Mouse (Mus musculus): ENCODE results near the gene Rnf214. TPM values are rescaled to one million over a fixed set of nuclear protein-coding genes. Genes with fewer than 3 reads are reported as not detected.

Rnf214 gene
- polyA plus RNA-seq, 2 experiments = 6.3 to 12.0 TPM

DNA sequence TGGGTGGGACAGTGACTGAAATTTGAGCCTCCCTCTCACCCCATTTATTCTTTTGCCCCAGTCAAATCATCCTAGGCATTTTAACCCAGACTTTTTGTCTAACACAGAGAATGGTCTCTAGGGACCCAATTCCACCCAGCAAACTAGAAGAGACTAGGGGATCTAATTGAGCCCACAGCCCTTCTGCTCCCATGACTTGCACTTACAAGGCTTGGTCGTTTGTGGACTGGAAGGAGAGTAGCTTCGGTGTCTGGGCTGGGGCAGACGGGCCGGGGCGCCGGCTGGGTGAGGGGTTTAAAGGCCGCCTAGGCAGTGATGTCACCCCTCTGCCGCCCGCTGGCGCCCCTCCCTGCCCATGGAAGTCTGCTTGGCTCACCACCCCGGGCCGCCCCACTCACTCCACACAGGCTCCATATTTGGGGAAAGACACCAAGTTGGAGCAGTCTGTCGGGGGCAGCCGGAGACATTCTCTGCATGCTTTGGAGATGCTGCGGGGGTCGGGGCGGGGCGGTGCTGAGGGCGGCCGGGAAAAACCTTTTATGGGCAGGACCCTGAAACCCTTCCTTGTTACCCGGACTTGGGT lies 29.0 kb upstream of the Rnf214 start, which contains the start of gene Tagln:
Gene Tagln, minus strand, starts transcription at position 431 of the 583 bp plus-strand sequence.
- Histone ChIP-seq H3K4me1 (replicated peaks; ENCODE audit: control insufficient read depth in 2 of 2, insufficient read depth in 2 of 2, low read length in 1 of 2) (peaks cover 0 to 10% of the 10 kb centered on the region in 2 experiments; a peak in 2 of 4 replicates), H3K9me3 (ENCODE audit: control insufficient read depth, low read length) (no peaks in the 10 kb centered on the region), H3K36me3 (replicated peaks; ENCODE audit: control insufficient read depth, insufficient read depth, low read depth) (peaks cover 2% of the 10 kb centered on the region; the same call in 1 of the 2 replicates), H3K9ac (replicated peaks) (no peak within 1 kb of the TSS), H3K4me3 (ENCODE audit: insufficient read depth in 1 of 2, low read depth in 2 of 2, low read length in 2 of 2) (no peak within 1 kb of the TSS), H3K27ac (no peak within 1 kb of the TSS), H3K27me3 (ENCODE audit: control insufficient read depth, insufficient read depth, low read length) (peaks cover 7% of the 10 kb centered on the region), H3K4me2 (ENCODE audit: low read depth) (no peak within 1 kb of the TSS)
- 16% methylated on average over 20 of the region's 21 CpGs for WGBS (ENCODE audit: insufficient replicate concordance)
- TF ChIP-seq CTCF (IDR thresholded peaks at IDR 0.05; ENCODE audit: low read depth) = no peak
- TF ChIP-seq EP300 (IDR thresholded peaks at IDR 0.05; ENCODE audit: low read depth) = no peak
- no peak for DNase-seq (ENCODE audit: low read depth in 3 of 3, low spot score in 3 of 3)
- no peak for ATAC-seq (ENCODE audit: insufficient read depth)

DNA sequence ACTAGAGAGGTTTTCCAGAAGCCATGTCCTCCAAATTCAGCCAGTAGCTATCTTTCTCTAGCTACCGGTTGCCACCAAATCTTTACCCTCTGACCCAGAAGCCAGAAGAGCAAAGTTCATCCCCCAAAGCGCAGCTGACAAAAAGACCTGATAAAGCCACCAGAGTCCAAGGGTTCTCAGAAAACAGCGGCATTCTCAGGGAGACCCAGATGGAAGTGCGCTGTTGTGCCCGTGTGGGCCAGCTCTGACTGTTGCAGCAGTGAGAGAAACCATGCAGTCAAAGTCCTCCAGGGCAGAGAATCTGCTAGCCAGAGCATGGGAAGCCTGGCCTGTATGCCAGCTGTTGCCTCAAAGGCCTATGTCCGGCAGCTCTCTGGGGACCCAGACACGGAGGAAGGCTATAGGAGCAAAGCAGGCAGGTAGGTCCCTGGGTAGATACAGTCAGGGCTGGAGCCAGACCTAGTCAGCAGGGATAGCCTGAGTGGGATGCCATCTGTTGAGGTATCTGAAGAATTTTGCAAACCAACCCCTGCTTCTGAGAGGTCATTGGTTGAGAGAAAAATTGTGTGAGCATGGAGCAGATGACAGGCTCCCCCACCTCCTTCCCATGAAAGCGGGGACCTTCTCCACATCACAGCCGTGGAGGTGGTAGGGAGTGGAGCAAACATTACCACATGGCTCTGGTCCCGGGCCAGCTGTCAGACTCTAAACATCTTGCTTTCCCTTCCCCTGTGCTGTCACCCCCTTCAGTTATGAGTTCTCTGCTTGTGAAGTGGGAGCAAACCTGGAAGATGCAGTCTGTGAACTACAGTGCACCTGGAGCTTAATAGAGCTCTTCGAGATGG lies 26.1 kb upstream of the Rnf214 start:
- no peak overlapping the region for H3K27ac ChIP-seq
- no peak overlapping the region for H3K4me3 ChIP-seq (ENCODE audit: insufficient read depth in 1 of 2, low read depth in 2 of 2, low read length in 2 of 2)
- peaks cover 7% of the 10 kb centered on the region for H3K27me3 ChIP-seq (ENCODE audit: control insufficient read depth, insufficient read depth, low read length)
- no peaks in the 10 kb centered on the region for H3K9me3 ChIP-seq (ENCODE audit: control insufficient read depth, low read length)
- ATAC-seq (ENCODE audit: insufficient read depth) (no peak), DNase-seq (ENCODE audit: low read depth in 3 of 3, low spot score in 3 of 3) (no peak)
- no peak for TF ChIP-seq CTCF (IDR thresholded peaks at IDR 0.05; ENCODE audit: low read depth)
- TF ChIP-seq EP300 (IDR thresholded peaks at IDR 0.05; ENCODE audit: low read depth) = no peak
- no peak overlapping the region for H3K9ac ChIP-seq (replicated peaks)
- peaks cover 0 to 10% of the 10 kb centered on the region in 2 experiments; a peak in 2 of 4 replicates for H3K4me1 ChIP-seq (replicated peaks; ENCODE audit: control insufficient read depth in 2 of 2, insufficient read depth in 2 of 2, low read length in 1 of 2)
- peak overlapping the region; percentile 27; the same call in 1 of the 2 replicates for H3K4me2 ChIP-seq (ENCODE audit: low read depth)
- 65% methylated on average over 11 of the region's 11 CpGs for WGBS (ENCODE audit: insufficient replicate concordance)
- H3K36me3 ChIP-seq (replicated peaks; ENCODE audit: control insufficient read depth, insufficient read depth, low read depth) = peaks cover 9% of the 10 kb centered on the region

DNA sequence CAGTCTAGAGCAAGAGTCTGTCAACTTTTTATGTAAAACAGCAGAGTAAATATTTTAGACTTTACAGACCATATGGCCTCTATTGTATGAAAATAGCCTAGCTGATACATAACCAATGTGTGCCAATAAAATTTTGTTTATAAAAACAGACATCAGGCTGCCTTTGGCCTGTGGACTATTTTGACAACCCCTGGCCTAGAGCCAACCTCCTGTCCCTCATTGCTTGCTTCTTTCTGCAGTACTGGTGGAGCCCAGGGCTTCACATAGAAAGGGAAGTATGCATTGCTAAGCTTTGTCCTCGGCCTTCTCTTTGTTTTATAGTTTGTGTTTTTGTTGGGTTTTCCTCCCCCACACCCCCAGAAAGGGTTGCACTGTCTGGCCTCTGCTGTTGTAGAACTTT lies 25.2 kb upstream of the Rnf214 start:
- peaks cover 0 to 10% of the 10 kb centered on the region in 2 experiments; a peak in 2 of 4 replicates for H3K4me1 ChIP-seq (replicated peaks; ENCODE audit: control insufficient read depth in 2 of 2, insufficient read depth in 2 of 2, low read length in 1 of 2)
- TF ChIP-seq EP300 (IDR thresholded peaks at IDR 0.05; ENCODE audit: low read depth) = no peak
- no peak for TF ChIP-seq CTCF (IDR thresholded peaks at IDR 0.05; ENCODE audit: low read depth)
- DNase-seq (ENCODE audit: low read depth in 3 of 3, low spot score in 3 of 3) (no peak), ATAC-seq (ENCODE audit: insufficient read depth) (no peak)
- no peak overlapping the region; the same call in 1 of the 2 replicates for H3K27ac ChIP-seq
- WGBS (ENCODE audit: insufficient replicate concordance) = 40% methylated on average over 1 of the region's 1 CpGs
- H3K36me3 ChIP-seq (replicated peaks; ENCODE audit: control insufficient read depth, insufficient read depth, low read depth) = peaks cover 9% of the 10 kb centered on the region
- no peak overlapping the region for H3K4me3 ChIP-seq (ENCODE audit: insufficient read depth in 1 of 2, low read depth in 2 of 2, low read length in 2 of 2)
- H3K27me3 ChIP-seq (ENCODE audit: control insufficient read depth, insufficient read depth, low read length) = peaks cover 7% of the 10 kb centered on the region
- no peak overlapping the region for H3K4me2 ChIP-seq (ENCODE audit: low read depth)
- no peaks in the 10 kb centered on the region for H3K9me3 ChIP-seq (ENCODE audit: control insufficient read depth, low read length)
- no peak overlapping the region for H3K9ac ChIP-seq (replicated peaks)

DNA sequence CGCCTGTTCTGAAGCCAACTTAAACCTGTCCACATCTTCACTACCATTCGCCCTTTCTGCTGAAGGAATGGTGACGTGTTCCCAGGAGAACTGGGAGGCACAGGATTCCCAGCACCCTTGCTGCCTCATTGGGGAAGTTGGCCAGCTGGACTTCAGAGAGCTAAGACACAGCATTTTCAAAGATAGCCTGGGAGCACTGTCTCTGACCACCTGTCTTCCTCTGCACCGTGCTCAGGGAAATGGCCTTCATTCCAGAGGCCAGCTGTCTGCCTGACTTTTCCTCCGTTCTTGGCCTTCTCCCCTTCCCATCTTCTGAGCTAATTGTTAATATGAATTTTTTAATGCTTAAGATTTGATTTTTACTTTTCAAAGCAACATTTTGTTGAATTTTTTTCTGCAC lies 22.6 kb upstream of the Rnf214 start:
- no peak overlapping the region for H3K9ac ChIP-seq (replicated peaks)
- no peak for ATAC-seq (ENCODE audit: insufficient read depth)
- H3K36me3 ChIP-seq (replicated peaks; ENCODE audit: control insufficient read depth, insufficient read depth, low read depth) = peaks cover 13% of the 10 kb centered on the region
- H3K4me2 ChIP-seq (ENCODE audit: low read depth) = no peak overlapping the region
- peaks cover 0 to 10% of the 10 kb centered on the region in 2 experiments; a peak in 1 of 4 replicates for H3K4me1 ChIP-seq (replicated peaks; ENCODE audit: control insufficient read depth in 2 of 2, insufficient read depth in 2 of 2, low read length in 1 of 2)
- no peaks in the 10 kb centered on the region for H3K9me3 ChIP-seq (ENCODE audit: control insufficient read depth, low read length)
- WGBS (ENCODE audit: insufficient replicate concordance) = 73% methylated on average over 5 of the region's 5 CpGs
- H3K4me3 ChIP-seq (ENCODE audit: insufficient read depth in 1 of 2, low read depth in 2 of 2, low read length in 2 of 2) = no peak overlapping the region
- no peaks in the 10 kb centered on the region for H3K27me3 ChIP-seq (ENCODE audit: control insufficient read depth, insufficient read depth, low read length)
- no peak for DNase-seq (ENCODE audit: low read depth in 3 of 3, low spot score in 3 of 3)
- TF ChIP-seq EP300 (IDR thresholded peaks at IDR 0.05; ENCODE audit: low read depth) = no peak
- TF ChIP-seq CTCF (IDR thresholded peaks at IDR 0.05; ENCODE audit: low read depth) = no peak
- H3K27ac ChIP-seq = no peak overlapping the region

DNA sequence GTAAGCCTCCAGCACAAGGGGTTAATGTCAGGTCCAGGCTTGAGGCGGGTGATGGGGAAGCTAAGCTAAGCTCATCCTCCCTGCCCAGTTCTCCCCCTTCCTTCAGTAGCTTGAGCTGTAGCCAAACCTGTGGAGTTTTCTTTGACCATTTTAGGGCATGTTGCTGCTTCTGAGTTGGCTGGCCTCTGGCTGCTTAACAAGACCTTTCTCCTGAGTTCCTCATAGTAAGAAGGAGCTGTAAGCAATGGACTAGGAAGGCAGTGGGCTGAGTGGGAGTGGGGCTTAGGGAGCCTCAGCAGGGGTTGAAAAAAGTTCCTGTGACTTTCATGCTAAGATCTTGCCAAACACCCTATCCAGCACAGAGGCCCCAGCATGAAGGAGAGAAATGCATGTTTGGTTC lies 13.2 kb upstream of the Rnf214 start:
- ATAC-seq (ENCODE audit: insufficient read depth) (no peak), DNase-seq (ENCODE audit: low read depth in 3 of 3, low spot score in 3 of 3) (no peak)
- H3K9me3 ChIP-seq (ENCODE audit: control insufficient read depth, low read length) = no peaks in the 10 kb centered on the region
- TF ChIP-seq CTCF (IDR thresholded peaks at IDR 0.05; ENCODE audit: low read depth) (no peak), EP300 (IDR thresholded peaks at IDR 0.05; ENCODE audit: low read depth) (no peak)
- no peak overlapping the region for H3K27ac ChIP-seq
- no peaks in the 10 kb centered on the region for H3K27me3 ChIP-seq (ENCODE audit: control insufficient read depth, insufficient read depth, low read length)
- H3K36me3 ChIP-seq (replicated peaks; ENCODE audit: control insufficient read depth, insufficient read depth, low read depth) = peaks cover 18% of the 10 kb centered on the region
- WGBS (ENCODE audit: insufficient replicate concordance) = 73% methylated on average over 1 of the region's 1 CpGs
- H3K9ac ChIP-seq (replicated peaks) = no peak overlapping the region
- no peak overlapping the region for H3K4me3 ChIP-seq (ENCODE audit: insufficient read depth in 1 of 2, low read depth in 2 of 2, low read length in 2 of 2)
- no peaks in the 10 kb centered on the region for H3K4me1 ChIP-seq (replicated peaks; ENCODE audit: control insufficient read depth in 2 of 2, insufficient read depth in 2 of 2, low read length in 1 of 2)
- H3K4me2 ChIP-seq (ENCODE audit: low read depth) = no peak overlapping the region

All from liver, embryonic 14.5 days (tissue).